Mouse (Mus musculus): ENCODE measurements around the gene Fxyd7.

Fxyd7 gene

DNA sequence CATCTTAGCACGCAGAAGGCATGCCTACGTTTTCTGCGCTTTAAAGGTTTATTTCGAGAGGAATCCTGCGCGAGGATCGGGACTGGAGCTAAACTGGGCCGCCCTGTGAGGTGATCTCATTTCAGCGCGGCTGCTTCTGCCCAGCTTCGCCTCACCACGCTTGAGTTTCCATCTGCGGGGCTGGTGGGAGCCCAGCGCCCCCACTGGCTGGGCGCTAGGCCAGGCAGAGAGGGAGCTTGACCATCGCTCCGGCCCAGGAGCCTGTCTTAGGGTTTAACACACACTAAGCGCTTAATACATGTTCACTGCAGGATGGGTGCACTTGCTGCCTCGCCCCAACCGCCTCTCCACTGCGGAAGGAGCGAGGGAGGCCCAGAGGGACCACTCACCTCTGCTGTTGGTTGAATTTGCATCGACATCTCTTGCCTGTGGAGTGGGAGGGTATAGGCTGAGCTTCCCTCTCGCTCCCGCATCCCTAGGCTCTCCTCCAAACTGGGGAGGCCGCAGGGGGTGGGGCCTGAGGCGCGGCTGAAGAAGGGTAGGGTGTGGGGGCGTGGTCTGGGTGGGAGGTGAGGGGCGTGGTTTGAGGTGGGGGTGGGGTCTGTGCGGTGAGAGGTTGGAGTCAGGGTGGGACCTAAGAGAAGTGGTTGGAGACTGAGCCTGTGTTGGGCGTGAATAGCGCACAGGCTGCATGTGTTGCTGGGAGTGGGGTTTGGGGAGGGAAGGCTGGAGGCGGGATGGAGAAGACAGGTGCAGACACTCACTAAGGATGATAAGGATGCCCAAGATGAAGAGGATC is 1.6 kb upstream of the Fxyd7 start:
- DNase-seq (ENCODE audit: inconsistent age in 2 of 2, low spot score in 1 of 2) = no peak

- no peak for DNase-seq (ENCODE audit: inconsistent age in 2 of 2, low spot score in 1 of 2)
Measured at GRCm38 (mm10) chr7:31052251-31052635, 976 bp upstream of the Fxyd7 start.

GRCm38 (mm10) chr7:31050921-31051320 is 346 bp downstream of the Fxyd7 start:
- no peak for DNase-seq (ENCODE audit: inconsistent age in 2 of 2, low spot score in 1 of 2)

- DNase-seq (ENCODE audit: inconsistent age in 2 of 2, low spot score in 1 of 2) = no peak
Measured at GRCm38 (mm10) chr7:31050487-31050886, 780 bp downstream of the Fxyd7 start.

DNA sequence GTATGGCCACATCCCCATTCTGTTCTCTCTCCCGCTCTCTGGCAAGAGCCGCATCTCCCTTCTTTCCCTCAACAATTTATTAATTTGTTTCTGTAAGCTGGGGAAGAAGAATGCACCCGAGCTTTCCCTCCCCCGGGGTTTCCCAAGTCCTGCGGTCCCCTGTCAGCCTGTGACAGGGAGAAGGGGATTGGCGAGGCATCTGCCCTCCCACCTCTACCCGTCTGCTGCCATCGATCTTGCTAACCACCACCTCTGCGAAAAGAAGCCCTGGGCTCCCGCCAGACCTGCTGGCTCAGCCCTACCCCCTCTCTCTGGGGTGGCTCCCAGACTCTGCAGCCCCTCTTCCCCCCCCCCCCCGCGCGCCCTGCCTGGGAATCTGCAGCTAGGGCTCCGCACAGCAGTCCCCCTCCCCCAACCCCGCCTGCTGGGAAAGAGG is 1.4 kb downstream of the Fxyd7 start:
- DNase-seq (ENCODE audit: inconsistent age in 2 of 2, low spot score in 1 of 2) = no peak

DNA sequence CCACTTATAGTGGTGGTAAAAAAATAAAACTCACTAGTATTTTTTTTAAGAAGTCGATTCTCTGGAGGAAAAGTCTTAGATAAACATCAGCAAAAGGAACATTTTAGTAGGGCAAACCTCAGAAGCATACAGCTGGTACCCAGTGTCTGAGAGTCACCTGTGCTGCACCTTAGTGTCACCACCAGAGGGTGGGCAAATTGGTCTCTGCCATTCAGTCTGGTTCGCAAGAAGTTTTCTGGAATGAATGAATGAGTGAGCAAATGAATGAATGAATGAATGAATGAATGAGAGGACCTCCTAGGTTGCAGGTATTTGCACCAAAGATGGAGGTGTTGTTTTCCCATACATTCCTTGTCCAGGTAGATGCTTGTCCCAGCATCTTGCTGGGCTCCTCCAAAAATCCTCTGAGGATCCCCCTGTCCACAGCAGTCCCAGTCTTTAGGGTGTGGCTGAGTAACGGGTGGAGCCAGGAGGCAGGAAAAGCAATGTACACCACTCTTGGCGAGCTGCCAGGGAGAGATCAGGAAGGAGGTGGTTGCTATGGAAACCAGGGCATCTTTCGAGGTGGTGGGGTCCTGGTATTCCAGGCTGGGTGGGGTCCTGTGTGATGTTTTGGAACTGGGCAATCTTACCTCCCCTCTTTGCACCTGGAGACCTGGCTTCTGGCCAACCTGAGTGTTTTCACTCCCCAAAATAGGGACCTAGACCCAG is 2.0 kb downstream of the Fxyd7 start:
- no peak for DNase-seq (ENCODE audit: inconsistent age in 2 of 2, low spot score in 1 of 2)

DNA sequence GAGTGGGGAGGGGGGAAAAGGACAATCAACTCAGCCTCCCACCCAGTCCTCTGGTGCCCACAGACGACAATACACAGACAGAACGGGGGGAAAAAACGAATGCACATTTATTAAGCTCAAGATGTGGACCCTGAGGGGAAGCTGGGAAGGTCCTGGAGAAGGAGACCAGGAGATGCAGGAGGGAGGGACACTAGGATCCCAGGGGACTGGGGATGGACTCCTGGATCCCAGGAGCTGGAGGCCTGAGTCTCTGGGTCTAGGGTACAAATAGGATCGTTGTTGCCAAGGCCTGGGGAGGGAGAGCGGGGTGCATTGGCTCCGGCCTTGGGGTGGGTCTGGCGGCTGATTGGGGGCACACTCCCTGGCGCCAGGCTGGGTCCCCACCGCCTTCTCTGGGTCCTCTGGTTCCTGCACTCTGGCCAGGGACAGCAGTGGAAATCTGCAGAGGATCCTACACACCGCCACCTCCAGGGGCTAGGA is 8.8 kb downstream of the Fxyd7 start, which contains the start of gene Fxyd5:
Gene Fxyd5 (minus strand): TSS at position 51 of the 480 bp plus-strand sequence.
- no peak for DNase-seq (ENCODE audit: inconsistent age in 2 of 2, low spot score in 1 of 2)

- peak; percentile 76 to 88 for DNase-seq (ENCODE audit: inconsistent age in 2 of 2, low spot score in 1 of 2)
Measured at GRCm38 (mm10) chr7:31041662-31042315, 9.5 kb downstream of the Fxyd7 start.

DNA sequence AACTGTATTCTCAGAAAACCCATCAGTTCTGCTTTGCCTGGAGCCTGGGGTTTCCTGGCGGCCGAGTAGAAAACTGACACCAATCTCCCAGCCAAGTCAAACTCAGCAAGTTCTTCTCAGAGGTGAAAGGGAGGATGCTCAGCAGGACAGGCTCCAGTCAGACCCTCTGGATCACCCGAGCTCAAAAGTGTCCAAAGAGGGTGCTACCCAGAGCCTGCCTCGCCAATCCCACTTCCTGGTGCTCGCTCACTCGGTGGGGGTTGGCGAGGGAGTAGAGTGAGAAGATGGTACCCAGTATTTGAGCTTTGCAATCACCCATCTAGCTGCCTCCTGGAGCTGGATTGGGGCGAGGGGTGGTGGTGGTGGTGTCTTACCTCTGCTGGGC is 10.3 kb downstream of the Fxyd7 start:
- DNase-seq (ENCODE audit: inconsistent age in 2 of 2, low spot score in 1 of 2) = peak in 1 of 2 experiments; percentile 47

- DNase-seq (ENCODE audit: inconsistent age in 2 of 2, low spot score in 1 of 2) = no peak
Measured at GRCm38 (mm10) chr7:31040281-31041022, 10.8 kb downstream of the Fxyd7 start.

DNA sequence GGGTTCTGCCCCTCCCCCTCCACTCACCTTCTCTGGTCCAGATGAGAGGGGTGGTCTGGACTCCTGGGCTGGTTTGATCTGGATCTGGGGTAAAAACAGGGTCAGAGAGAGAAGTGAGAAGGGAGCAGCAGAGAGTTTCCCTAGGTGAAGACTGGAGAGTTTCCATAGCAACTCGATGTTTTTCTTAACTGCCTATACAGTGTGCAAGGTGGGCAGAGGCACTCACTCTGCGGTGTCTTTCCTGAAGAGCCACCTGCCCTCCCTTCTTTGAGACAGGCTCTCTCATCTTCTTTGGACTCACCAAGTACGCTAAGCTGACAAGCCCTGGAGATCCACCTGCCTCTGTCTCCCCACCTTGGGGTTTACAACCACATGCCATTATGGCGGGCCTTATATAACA is 12.3 kb downstream of the Fxyd7 start:
- DNase-seq (ENCODE audit: inconsistent age in 2 of 2, low spot score in 1 of 2) = no peak

GRCm38 (mm10) chr7:31037675-31038074 is 13.6 kb downstream of the Fxyd7 start:
- DNase-seq (ENCODE audit: inconsistent age in 2 of 2, low spot score in 1 of 2) = no peak

- no peak for DNase-seq (ENCODE audit: inconsistent age in 2 of 2, low spot score in 1 of 2)
Measured at GRCm38 (mm10) chr7:31036917-31037316, 14.3 kb downstream of the Fxyd7 start.

GRCm38 (mm10) chr7:31035291-31035690 is 16.0 kb downstream of the Fxyd7 start:
- DNase-seq (ENCODE audit: inconsistent age in 2 of 2, low spot score in 1 of 2) = no peak

GRCm38 (mm10) chr7:31034789-31035188 is 16.5 kb downstream of the Fxyd7 start:
- peak in 1 of 2 experiments; percentile 50 for DNase-seq (ENCODE audit: inconsistent age in 2 of 2, low spot score in 1 of 2)

GRCm38 (mm10) chr7:31033409-31034165 is 17.7 kb downstream of the Fxyd7 start:
- no peak for DNase-seq (ENCODE audit: inconsistent age in 2 of 2, low spot score in 1 of 2)

- DNase-seq (ENCODE audit: inconsistent age in 2 of 2, low spot score in 1 of 2) = no peak
Measured at GRCm38 (mm10) chr7:31031731-31032130, 19.5 kb downstream of the Fxyd7 start.

GRCm38 (mm10) chr7:31030717-31031116 is 20.6 kb downstream of the Fxyd7 start:
- no peak for DNase-seq (ENCODE audit: inconsistent age in 2 of 2, low spot score in 1 of 2)

DNA sequence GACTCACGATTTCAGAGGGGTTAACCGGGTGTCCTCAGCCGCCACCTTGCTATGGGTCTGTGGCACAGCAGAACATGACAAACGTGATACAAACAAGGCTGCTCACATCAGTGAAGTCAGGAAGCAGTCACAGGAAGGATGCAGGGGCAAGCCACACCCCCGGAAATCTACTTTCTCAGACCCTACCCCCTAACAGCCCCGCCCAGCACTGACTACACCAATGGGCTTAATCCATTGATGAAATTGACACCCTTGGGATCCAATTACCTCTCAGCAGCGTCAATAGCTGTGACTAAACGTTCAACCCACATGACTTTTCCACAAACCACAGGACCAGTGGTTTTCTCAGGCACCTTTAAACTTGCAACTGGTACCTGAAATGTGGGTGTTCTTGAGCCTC is 22.7 kb downstream of the Fxyd7 start:
- no peak for DNase-seq (ENCODE audit: inconsistent age in 2 of 2, low spot score in 1 of 2)
